Mouse (Mus musculus): Measurements from ENCODE around the gene Mmp19. TPM values are rescaled to one million over a fixed set of nuclear protein-coding genes. Genes with fewer than 3 reads are reported as not detected.

Mmp19 gene
- polyA plus RNA-seq, 2 experiments = 1.1 to 1.4 TPM

DNA sequence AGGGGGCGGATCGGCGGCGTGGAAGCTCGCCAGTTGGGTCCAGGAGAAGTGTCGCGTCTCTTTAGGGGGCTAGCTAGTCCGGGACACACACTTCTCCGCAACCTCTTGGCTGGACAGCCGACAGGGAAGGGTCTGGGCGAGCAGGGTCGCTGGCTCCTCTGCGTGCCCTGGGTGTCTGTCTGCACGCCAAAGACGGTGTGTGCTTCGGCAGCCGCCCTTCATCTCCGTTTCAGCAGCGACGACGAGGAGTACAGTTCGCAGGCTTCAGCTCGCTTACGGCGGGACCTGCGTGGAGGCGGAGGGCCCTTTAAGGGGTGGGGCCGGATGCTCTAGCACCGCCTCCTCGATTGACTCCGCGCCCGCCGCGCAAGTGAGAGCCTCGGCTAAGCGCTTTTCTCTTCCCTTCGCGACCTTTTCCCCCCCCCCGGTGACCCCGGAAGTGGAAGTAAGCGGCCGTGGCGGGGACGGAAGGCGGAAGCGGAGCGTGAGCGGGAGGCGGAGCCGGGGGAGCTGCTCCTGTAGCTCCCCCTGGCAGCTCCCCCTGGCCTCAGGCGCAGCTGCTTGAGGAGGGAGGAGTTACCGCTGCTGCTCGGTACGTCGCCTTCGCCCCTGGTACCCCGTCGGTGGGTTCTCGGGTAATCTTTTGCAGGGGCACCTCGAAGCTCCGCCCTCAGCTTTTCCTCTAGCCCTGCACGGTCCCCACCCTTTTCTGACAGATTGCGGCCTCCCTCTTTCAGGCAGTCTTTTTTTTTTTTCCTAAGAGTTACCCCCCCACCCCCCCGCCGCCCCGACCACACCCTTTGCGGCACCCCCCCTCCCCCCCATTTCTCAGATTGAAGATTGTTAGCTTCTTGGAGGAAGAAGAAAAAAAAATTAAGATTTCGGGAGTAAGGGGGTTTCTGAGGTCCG, 14.6 kb downstream of the Mmp19 start:
- H3K9ac ChIP-seq (ENCODE audit: low read depth, low read length, severe bottlenecking) = peak overlapping the region; percentile 81
- H3K4me1 ChIP-seq (ENCODE audit: control insufficient read depth, insufficient read depth, low read length) = peaks cover 42% of the 10 kb centered on the region
- peak overlapping the region; percentile 86 for H3K4me3 ChIP-seq (replicated peaks; ENCODE audit: low read length)
- peak; percentile 71; the same call in 1 of the 2 replicates for TF ChIP-seq POLR2A (IDR thresholded peaks at IDR 0.05; ENCODE audit: borderline replicate concordance, extremely low read depth, insufficient read depth, insufficient read length)
- peak overlapping the region; percentile 99 for H3K27ac ChIP-seq (replicated peaks; ENCODE audit: low read depth, low read length)
- peaks cover 50% of the 10 kb centered on the region for H3K36me3 ChIP-seq (ENCODE audit: control insufficient read depth, insufficient read depth, low read length)
- no peaks in the 10 kb centered on the region for H3K27me3 ChIP-seq (ENCODE audit: control insufficient read depth, insufficient read depth, low read length)
- under 1% methylated on average over 60 of the region's 70 CpGs for WGBS
- H3K4me2 ChIP-seq (replicated peaks; ENCODE audit: low read depth, low read length, severe bottlenecking) = peak overlapping the region; percentile 90
- H3K9me3 ChIP-seq (ENCODE audit: control insufficient read depth, low read length) = no peaks in the 10 kb centered on the region
- ATAC-seq (ENCODE audit: low FRiP score, low read depth) (peak; percentile 94), DNase-seq (ENCODE audit: low spot score) (peak; percentile 96)

DNA sequence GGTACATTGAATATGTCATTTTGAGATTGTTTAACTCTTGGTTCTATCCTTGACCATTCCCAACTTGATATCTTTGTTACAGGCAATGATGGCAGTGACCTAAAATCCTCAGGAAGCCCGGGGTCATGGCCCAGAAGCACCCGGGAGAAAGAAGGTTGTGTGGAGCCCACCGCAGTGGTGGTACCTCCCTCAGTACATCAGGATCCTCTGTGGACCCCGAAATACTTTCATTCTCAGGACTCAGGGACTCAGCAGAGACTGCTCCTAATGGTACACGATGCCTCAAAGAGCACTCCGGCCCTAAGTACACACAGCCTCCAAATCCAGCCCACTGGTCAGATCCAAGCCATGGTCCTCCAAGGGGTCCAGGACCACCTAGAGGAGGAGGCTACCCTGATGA, 15.4 kb downstream of the Mmp19 start:
- Histone ChIP-seq H3K36me3 (ENCODE audit: control insufficient read depth, insufficient read depth, low read length) (peaks cover 43% of the 10 kb centered on the region), H3K4me1 (ENCODE audit: control insufficient read depth, insufficient read depth, low read length) (peaks cover 42% of the 10 kb centered on the region)
- WGBS = 49% methylated on average over 6 of the region's 6 CpGs

DNA sequence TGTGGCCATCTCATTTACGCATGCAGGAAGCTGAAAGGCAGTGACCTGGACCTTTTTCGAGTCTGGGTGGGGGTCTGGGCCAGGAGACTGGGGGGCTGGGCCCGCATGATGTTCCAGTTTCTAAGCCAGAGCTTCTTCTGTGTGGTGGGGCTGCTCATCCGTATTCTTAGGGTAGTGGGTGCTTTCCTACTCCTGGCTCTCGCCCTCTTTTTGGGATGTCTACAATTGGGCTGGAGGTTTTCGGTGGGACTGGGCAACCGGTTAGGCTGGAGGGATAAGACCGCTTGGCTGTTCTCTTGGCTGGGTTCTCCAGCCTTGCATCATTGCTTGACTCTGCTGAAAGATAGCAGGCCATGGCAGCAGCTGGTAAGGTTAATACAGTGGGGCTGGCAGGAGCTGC, 16.3 kb downstream of the Mmp19 start:
- TF ChIP-seq POLR2A (IDR thresholded peaks at IDR 0.05; ENCODE audit: borderline replicate concordance, extremely low read depth, insufficient read depth, insufficient read length) = no peak
- Histone ChIP-seq H3K36me3 (ENCODE audit: control insufficient read depth, insufficient read depth, low read length) (peaks cover 34% of the 10 kb centered on the region), H3K27me3 (ENCODE audit: control insufficient read depth, insufficient read depth, low read length) (no peaks in the 10 kb centered on the region), H3K4me3 (replicated peaks; ENCODE audit: low read length) (peak overlapping the region; percentile 86), H3K9ac (ENCODE audit: low read depth, low read length, severe bottlenecking) (peak overlapping the region; percentile 36; the same call in 1 of the 2 replicates), H3K4me1 (ENCODE audit: control insufficient read depth, insufficient read depth, low read length) (peaks cover 42% of the 10 kb centered on the region), H3K4me2 (replicated peaks; ENCODE audit: low read depth, low read length, severe bottlenecking) (peak overlapping the region; percentile 75), H3K9me3 (ENCODE audit: control insufficient read depth, low read length) (no peaks in the 10 kb centered on the region), H3K27ac (replicated peaks; ENCODE audit: low read depth, low read length) (no peak overlapping the region)
- WGBS = 92% methylated on average over 8 of the region's 8 CpGs
- no peak for ATAC-seq (ENCODE audit: low FRiP score, low read depth)
- DNase-seq (ENCODE audit: low spot score) = no peak

More for the DNA sequence above, 15.4 kb downstream of the Mmp19 start:
- no peak for ATAC-seq (ENCODE audit: low FRiP score, low read depth)
- Histone ChIP-seq H3K9ac (ENCODE audit: low read depth, low read length, severe bottlenecking) (peak overlapping the region; percentile 81), H3K9me3 (ENCODE audit: control insufficient read depth, low read length) (no peaks in the 10 kb centered on the region), H3K4me3 (replicated peaks; ENCODE audit: low read length) (peak overlapping the region; percentile 86), H3K27me3 (ENCODE audit: control insufficient read depth, insufficient read depth, low read length) (no peaks in the 10 kb centered on the region), H3K4me2 (replicated peaks; ENCODE audit: low read depth, low read length, severe bottlenecking) (peak overlapping the region; percentile 75), H3K27ac (replicated peaks; ENCODE audit: low read depth, low read length) (peak overlapping the region; percentile 99; the same call in 1 of the 2 replicates)
- no peak for TF ChIP-seq POLR2A (IDR thresholded peaks at IDR 0.05; ENCODE audit: borderline replicate concordance, extremely low read depth, insufficient read depth, insufficient read length)
- DNase-seq (ENCODE audit: low spot score) = no peak

DNA sequence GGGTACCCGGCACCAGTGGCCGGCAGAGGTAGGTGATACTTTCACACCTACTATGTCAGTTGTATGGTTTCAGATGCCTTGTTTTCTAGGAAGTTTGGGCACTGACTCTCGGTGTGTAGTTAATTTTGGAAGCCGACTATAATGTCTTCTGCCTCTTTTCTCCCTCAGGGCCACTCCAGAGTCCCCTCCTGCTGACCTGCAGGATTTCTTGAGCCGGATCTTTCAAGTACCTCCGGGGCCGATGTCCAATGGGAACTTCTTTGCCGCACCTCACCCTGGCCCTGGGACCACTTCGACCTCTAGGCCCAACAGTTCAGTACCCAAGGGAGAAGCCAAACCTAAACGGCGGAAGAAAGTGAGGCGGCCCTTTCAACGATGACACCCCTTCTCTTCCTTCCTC, 26.3 kb downstream of the Mmp19 start, which contains the start of gene Sarnp:
TSS of gene Sarnp (plus strand) at position 301 of the 400 bp plus-strand sequence.
- no peak for ATAC-seq (ENCODE audit: low FRiP score, low read depth)
- WGBS = 91% methylated on average over 13 of the region's 13 CpGs
- Histone ChIP-seq H3K27ac (replicated peaks; ENCODE audit: low read depth, low read length) (no peak within 1 kb of the TSS), H3K27me3 (ENCODE audit: control insufficient read depth, insufficient read depth, low read length) (no peaks in the 10 kb centered on the region), H3K9me3 (ENCODE audit: control insufficient read depth, low read length) (no peaks in the 10 kb centered on the region), H3K9ac (ENCODE audit: low read depth, low read length, severe bottlenecking) (no peak within 1 kb of the TSS), H3K4me1 (ENCODE audit: control insufficient read depth, insufficient read depth, low read length) (peaks cover 4% of the 10 kb centered on the region; the same call in 1 of the 2 replicates), H3K36me3 (ENCODE audit: control insufficient read depth, insufficient read depth, low read length) (peaks cover 71% of the 10 kb centered on the region), H3K4me2 (replicated peaks; ENCODE audit: low read depth, low read length, severe bottlenecking) (no peak within 1 kb of the TSS), H3K4me3 (replicated peaks; ENCODE audit: low read length) (no peak within 1 kb of the TSS)
- no peak for DNase-seq (ENCODE audit: low spot score)
- no peak for TF ChIP-seq POLR2A (IDR thresholded peaks at IDR 0.05; ENCODE audit: borderline replicate concordance, extremely low read depth, insufficient read depth, insufficient read length)

DNA sequence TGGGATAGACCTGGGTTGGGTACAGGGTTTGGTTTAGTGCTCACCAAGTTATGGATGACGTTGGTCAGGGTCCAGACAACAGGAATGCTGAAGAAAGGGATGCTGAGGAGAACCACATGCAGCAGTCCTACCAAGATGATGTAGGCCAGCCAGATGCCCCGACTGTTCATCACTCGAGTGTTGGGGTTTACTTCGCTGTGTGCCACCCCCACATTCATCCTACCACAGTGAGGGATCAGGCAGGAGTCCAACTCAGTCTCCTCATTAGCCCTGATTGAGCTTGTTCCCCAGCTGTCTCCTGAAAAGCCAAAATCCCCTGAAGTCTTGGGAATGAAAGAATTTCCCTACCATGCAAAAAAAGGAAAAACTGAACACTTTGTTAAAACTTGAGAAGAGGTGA, 29.5 kb downstream of the Mmp19 start:
- no peak for ATAC-seq (ENCODE audit: low FRiP score, low read depth)
- Histone ChIP-seq H3K4me3 (replicated peaks; ENCODE audit: low read length) (no peak overlapping the region), H3K27ac (replicated peaks; ENCODE audit: low read depth, low read length) (no peak overlapping the region), H3K4me2 (replicated peaks; ENCODE audit: low read depth, low read length, severe bottlenecking) (no peak overlapping the region), H3K9ac (ENCODE audit: low read depth, low read length, severe bottlenecking) (no peak overlapping the region), H3K4me1 (ENCODE audit: control insufficient read depth, insufficient read depth, low read length) (peaks cover 10% of the 10 kb centered on the region), H3K9me3 (ENCODE audit: control insufficient read depth, low read length) (no peaks in the 10 kb centered on the region), H3K36me3 (ENCODE audit: control insufficient read depth, insufficient read depth, low read length) (peaks cover 49% of the 10 kb centered on the region), H3K27me3 (ENCODE audit: control insufficient read depth, insufficient read depth, low read length) (no peaks in the 10 kb centered on the region)
- WGBS = 90% methylated on average over 4 of the region's 4 CpGs
- no peak for DNase-seq (ENCODE audit: low spot score)
- no peak for TF ChIP-seq POLR2A (IDR thresholded peaks at IDR 0.05; ENCODE audit: borderline replicate concordance, extremely low read depth, insufficient read depth, insufficient read length)
